Mouse (Mus musculus): ENCODE measurements around the gene Sh2d1b2. TPM values are rescaled to one million over a fixed set of nuclear protein-coding genes. Genes with fewer than 3 reads are reported as not detected.
"Not testable (repeated sequence)": the region's sequence is repeated elsewhere in the genome, so short reads cannot be mapped to it uniquely, and the experiment has no call there.

The Sh2d1b2 gene
- not detected for total RNA-seq (2022)

- DNase-seq (ENCODE audit: low spot score in 2 of 2), result not testable (repeated sequence)
These were observed at the start of gene Sh2d1b2 for GRCm38 (mm10) chr1:170232688-170233087. Gene Sh2d1b2, plus strand, starts transcription at chr1:170232749.

DNA sequence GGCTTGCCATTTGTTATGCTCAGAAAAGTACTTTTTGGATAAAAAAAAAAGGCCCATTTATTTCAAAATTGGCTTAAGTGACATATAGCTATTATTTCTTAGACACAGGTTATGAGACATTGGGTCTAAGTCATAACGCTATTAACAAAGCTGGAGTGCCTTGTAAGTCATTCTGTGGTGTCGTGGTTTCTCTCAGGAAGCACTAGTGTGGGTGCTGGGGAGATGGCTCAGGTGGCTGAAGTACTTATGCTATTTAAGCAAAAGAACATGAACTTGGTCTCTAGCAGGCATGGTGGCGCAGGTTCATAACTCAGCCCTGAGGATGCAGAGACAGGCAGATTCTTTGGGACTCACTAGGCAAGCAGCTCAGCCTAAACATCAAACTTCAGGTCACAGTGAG lies 47.4 kb upstream of the Sh2d1b2 start:
- no peak for DNase-seq (ENCODE audit: low spot score in 2 of 2)

DNA sequence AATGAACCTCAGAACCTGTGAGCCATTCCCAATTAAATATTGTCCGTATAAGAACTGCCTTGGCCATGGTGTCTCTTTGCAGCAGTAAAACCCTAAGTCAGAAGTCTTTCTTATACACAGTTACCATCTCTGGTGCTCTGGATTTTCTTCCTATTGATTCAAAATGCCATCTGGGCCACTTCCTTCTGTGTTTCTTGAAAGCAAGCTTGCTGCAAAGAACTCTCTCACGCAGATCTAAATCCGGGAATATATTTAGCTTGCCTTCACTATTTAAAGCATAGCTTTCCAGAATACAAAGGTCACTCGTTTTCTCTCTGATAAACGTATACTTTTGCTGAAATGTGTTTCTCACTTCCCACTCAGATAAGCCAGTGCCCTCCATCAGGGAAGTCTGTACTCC lies 46.0 kb upstream of the Sh2d1b2 start:
- DNase-seq (ENCODE audit: low spot score in 2 of 2), result no peak

DNA sequence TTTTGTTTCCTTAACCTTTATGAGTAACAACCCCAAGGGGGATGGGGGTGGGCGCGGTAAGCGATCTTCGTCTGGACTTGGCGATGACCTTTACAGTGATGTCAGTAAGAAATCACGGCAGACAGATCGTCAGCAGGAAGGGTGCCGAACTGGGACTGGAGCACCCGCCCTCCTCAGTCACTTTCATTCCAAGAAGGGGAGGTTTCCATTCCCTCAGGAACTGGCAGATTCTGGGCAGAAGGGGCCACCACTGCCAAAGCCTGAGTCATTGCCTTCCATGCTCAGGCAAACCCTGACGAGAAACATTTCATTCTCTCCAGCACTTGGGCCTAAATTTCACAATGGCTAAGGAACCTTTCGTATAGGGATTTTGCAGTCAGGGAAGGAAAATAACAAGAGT lies 43.9 kb upstream of the Sh2d1b2 start:
- no peak for DNase-seq (ENCODE audit: low spot score in 2 of 2)

- no peak for DNase-seq (ENCODE audit: low spot score in 2 of 2)
These were observed 42.3 kb upstream of the Sh2d1b2 start for GRCm38 (mm10) chr1:170190225-170190624.

GRCm38 (mm10) chr1:170191925-170192324 lies 40.6 kb upstream of the Sh2d1b2 start:
- no peak for DNase-seq (ENCODE audit: low spot score in 2 of 2)

GRCm38 (mm10) chr1:170196211-170196610 lies 36.3 kb upstream of the Sh2d1b2 start:
- DNase-seq (ENCODE audit: low spot score in 2 of 2), result no peak

DNA sequence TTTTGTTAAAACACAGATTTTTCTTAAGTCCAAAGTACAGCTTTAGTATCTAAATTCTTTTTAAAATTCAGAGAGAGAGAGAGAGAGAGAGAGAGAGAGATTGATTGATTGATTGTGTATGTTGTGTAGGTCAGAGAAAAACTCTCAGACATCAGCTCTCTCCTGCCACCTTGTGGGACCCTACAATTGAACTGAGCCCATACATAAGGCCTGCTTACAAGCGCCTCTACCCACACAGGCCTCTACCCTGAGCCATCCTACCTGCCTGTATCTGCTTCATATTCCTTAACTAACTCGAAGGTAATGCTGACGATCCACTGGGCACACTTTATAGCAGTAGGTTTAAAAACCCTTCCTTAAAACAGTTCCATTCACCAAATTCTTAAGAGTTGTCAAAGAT lies 32.2 kb upstream of the Sh2d1b2 start:
- no peak for DNase-seq (ENCODE audit: low spot score in 2 of 2)

GRCm38 (mm10) chr1:170206395-170206794 lies 26.2 kb upstream of the Sh2d1b2 start:
- no peak for DNase-seq (ENCODE audit: low spot score in 2 of 2)

DNA sequence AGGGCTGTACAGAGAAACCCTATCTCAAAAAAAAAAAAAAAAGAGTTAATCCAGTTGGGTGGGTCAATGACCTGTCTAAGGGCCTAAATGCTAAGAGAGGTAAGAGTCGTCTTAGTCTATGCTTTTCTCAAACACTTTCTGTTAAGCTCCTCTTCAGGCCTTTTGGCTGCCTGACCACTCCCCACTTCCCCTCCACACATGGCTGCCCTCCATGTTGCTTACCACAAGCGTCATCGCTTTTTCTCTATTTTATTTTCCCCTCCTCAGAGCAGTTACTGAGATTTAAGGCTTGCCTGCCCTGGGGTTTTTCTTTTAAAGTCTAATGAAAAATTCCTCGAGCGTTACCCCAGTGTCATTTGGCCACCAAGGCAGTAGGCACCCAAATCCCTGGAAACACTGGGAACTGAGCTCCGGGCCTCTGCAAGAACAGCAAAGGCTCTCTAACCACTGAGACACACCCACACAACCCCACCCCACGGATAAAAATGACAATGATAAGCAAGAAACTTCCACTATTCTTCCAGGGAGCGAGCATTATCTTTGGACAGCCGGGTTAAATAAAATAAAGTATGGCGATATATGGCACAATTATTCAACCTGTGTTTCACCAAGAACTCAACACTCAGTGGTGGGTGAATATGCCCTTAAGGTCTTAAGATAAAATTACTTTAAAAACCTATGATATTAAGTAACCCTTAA lies 19.2 kb upstream of the Sh2d1b2 start:
- DNase-seq (ENCODE audit: low spot score in 2 of 2), result no peak

- no peak for DNase-seq (ENCODE audit: low spot score in 2 of 2)
These were observed 18.2 kb upstream of the Sh2d1b2 start for GRCm38 (mm10) chr1:170214383-170214756.

DNA sequence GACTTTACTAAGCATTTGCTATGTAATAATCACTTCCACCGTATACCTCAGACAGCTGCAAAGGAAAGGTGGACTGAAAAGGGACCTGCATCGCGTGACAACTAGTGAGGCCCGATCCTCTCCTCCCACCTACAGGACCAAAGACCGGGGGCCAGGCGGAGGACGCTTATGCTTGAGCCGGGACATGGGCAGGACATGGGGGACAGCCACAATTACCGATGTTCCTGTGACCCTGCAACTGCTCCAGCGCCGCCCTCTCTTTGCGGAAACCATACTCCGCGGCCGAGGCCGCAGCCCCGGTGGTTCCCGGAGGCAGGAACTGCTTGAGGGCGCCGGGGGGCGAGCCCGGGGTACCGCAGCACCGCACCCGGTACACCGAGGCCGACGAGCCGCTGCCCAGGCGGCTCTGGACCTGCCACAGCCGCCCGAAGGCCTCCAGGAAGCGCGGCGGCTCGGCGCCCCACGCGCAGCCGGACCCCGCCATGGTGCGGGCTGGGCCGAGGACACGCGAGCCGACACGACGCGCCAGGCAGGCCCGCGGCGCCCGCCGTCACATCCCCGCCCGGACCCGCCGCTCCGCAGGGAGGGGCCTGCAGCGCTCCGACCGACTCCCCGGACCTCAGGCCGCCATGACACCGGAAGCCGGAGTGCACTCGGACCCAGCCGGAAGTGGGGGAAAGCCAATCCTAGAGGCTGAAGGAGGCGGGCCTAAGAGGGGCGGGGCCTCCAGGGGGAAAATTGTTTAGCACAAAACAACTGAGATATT lies 17.6 kb upstream of the Sh2d1b2 start, which contains the start of gene Uhmk1:
Gene Uhmk1 (minus strand): TSS at position 641 of the 766 bp plus-strand sequence.
- DNase-seq (ENCODE audit: low spot score in 2 of 2), result peak; percentile 83

DNA sequence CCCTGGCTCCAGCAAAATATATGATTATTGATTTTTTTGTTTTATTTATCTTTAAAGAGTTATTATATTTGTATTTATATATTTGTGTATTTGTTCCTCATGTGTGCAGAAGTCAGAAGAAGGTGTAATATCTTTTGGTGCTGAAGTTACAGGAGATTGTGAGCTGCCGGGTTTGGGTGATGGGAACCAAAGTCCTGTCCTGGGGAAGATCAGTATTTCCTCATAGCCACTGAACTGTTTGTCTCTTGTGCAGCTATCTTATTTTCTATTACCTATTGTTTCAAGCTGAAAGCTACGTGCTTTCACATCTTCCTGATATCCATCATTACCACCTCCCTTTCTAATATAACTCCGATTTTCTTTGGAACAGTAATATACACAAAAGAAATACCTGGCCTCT lies 17.0 kb upstream of the Sh2d1b2 start:
- DNase-seq (ENCODE audit: low spot score in 2 of 2), result no peak

DNA sequence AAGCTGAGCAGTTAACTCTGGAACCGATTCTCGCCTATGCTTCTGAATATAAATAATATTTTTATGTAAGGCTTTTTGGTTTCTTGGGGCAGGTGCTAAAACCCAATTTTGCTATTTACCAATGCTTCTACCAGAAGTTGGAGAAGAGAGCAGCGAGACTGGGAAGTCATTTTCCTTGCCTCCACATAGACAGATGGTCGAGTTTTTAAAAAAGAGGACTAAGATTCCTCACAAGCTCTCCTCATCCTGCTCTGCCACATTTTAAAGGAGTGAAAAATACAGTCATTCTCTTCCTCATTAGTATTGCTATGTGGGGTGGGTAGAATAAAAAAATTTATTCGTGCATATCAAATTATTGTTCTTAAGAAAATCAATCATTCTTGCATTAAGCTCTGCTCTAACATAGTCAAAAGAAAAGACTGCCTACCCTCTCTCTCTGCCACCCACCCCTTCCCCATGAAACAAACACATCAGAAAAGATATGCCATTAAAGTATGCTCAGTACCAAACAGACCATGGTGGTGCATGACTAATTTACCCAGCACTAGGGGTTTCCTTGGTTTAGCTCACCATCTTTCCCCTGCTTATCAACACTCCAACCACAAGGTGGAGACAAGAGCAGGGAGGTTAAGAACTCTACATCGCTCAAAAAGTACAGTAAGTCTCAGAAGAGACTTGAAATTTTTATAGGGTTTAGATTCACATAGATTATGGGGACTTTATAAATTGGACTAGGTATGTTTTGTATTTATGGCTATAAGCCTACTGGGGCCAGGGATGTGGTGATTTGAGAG lies 14.3 kb upstream of the Sh2d1b2 start:
- DNase-seq (ENCODE audit: low spot score in 2 of 2), result no peak

GRCm38 (mm10) chr1:170220351-170220750 lies 12.2 kb upstream of the Sh2d1b2 start:
- no peak for DNase-seq (ENCODE audit: low spot score in 2 of 2)

DNA sequence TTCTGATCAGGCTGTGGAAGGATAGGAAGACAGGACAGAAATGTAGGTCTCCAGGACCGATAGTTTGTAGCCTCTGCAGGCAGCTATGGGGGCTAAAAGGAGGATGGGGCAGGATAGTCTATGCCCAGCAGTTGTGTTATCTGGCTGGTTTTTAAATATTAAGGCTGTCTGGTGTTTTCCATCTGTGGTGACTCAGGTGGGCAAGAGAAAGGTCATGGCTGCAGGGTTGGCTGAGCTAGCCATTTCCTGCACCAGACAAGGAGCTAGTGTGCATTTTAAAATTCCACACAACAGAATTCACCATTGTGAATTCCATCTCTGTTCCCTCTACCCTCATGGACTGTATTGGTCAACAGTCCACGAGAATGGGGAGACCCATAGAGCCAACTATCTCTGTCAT lies 9.3 kb upstream of the Sh2d1b2 start:
- DNase-seq (ENCODE audit: low spot score in 2 of 2), result no peak

DNA sequence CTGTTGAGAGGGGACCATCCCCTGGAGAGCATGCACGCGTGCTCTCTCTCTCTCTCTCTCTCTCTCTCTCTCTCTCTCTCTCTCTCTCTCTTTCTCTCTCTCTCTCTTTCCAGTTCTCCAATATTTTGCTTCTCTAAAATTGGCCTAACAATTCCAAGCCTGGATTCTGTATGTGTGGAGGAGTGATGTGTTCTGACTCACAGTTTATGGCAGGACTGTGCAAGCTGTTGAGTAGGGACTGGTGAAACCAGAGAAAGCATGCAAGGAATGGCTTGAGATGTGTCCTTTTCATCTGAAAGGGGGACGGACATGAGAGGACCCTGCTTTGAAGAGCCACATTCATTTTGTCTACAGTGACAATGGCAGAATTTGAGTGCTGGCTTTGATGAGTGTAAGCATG lies 12.5 kb downstream of the Sh2d1b2 start:
- DNase-seq (ENCODE audit: low spot score in 2 of 2), result no peak

GRCm38 (mm10) chr1:170254893-170255559 lies 22.5 kb downstream of the Sh2d1b2 start:
- DNase-seq (ENCODE audit: low spot score in 2 of 2), result no peak

- peak; percentile 82 to 88 for DNase-seq (ENCODE audit: low spot score in 2 of 2)
These were observed 23.0 kb downstream of the Sh2d1b2 start for GRCm38 (mm10) chr1:170255560-170255910.

GRCm38 (mm10) chr1:170270281-170270680 lies 37.7 kb downstream of the Sh2d1b2 start:
- DNase-seq (ENCODE audit: low spot score in 2 of 2), result no peak

- DNase-seq (ENCODE audit: low spot score in 2 of 2), result no peak
These were observed 38.1 kb downstream of the Sh2d1b2 start for GRCm38 (mm10) chr1:170270696-170271095.

DNA sequence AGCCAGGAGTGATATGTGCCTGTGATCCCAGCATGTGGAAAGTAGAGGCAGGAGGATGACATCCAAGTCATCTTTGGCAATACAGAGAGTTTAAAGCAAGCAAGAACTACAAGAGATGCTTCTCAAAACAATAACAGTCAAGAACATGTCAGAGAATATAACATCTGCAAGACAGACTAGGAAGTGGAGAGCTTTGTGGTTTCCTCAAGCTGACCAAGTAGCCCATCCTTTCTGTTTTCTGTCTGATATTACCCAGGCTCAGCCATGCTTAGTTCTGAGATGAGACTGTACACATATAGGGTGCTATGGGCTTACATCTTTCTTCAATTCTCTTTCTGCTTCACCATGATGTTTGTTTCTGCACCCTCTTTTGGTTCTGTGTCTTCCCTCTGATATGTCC lies 40.7 kb downstream of the Sh2d1b2 start:
- no peak for DNase-seq (ENCODE audit: low spot score in 2 of 2)
